Mouse (Mus musculus): ENCODE data around the gene Ptk6.

GRCm38 (mm10) chr2:181239261-181239660, 36.7 kb upstream of the Ptk6 start:
- TF ChIP-seq CTCF (IDR thresholded peaks at IDR 0.05; ENCODE audit: extremely low read depth, insufficient read depth, insufficient read length, insufficient replicate concordance) (no peak), POLR2A (IDR thresholded peaks at IDR 0.05; ENCODE audit: low read depth, low read length) (no peak)

All from spleen, adult 2 months (tissue).